Mouse (Mus musculus) liver, embryonic 13.5 days (tissue): Measurements from ENCODE around the gene Zfp131. TPM values are rescaled to one million over a fixed set of nuclear protein-coding genes. Genes with fewer than 3 reads are reported as not detected.

ENCODE experiments used
- ATAC-seq: fragments of 200-750 bp; cut with Nextera tagmentation; 2 replicates; pipeline ENCODE4 v1.8.0; 2017; ENCODE audit warnings: low read depth, mild to moderate bottlenecking, moderate number of reproducible peaks, moderate library complexity
- DNase-seq: peaks from one replicate; pipeline ENCODE4 v3.0.0; 2022
- H3K27ac ChIP-seq: fragments of 300-500 bp; sonication (generic); 2 replicates; pipeline ENCODE4 v1.5.1; 2015; ENCODE audit warnings: moderate library complexity, mild to moderate bottlenecking, inconsistent platforms
- H3K27me3 ChIP-seq: fragments of 300-500 bp; sonication (generic); 2 replicates; pipeline ENCODE4 v1.6.1; 2015; ENCODE audit warnings: mild to moderate bottlenecking, inconsistent platforms
- H3K36me3 ChIP-seq: fragments of 300-500 bp; sonication (generic); 2 replicates; pipeline ENCODE4 v1.6.1; 2015; ENCODE audit warnings: mild to moderate bottlenecking, inconsistent platforms
- H3K4me1 ChIP-seq: fragments of 300-500 bp; sonication (generic); replicated peaks from 2 replicates; pipeline ENCODE4 v1.6.1; 2015; ENCODE audit warnings: inconsistent platforms
- H3K4me2 ChIP-seq: fragments of 300-500 bp; sonication (generic); 2 replicates; pipeline ENCODE4 v1.6.1; 2015; ENCODE audit warnings: inconsistent platforms, mild to moderate bottlenecking, moderate library complexity
- H3K4me3 ChIP-seq: fragments of 300-500 bp; sonication (generic); replicated peaks from 2 replicates; pipeline ENCODE4 v1.5.1; 2015; ENCODE audit warnings: mild to moderate bottlenecking, inconsistent platforms
- H3K9ac ChIP-seq: fragments of 300-500 bp; sonication (generic); 2 replicates; pipeline ENCODE4 v1.6.1; 2015; ENCODE audit warnings: mild to moderate bottlenecking, inconsistent platforms
- H3K9me3 ChIP-seq: fragments of 300-500 bp; sonication (generic); replicated peaks from 2 replicates; pipeline ENCODE4 v1.6.1; 2016; ENCODE audit warnings: inconsistent platforms
- WGBS: fragments of 180-500 bp; shearing (Covaris S2); methylation state at CpG from one replicate; pipeline ENCODE4 v1.1.7; 2015; ENCODE audit not compliant: insufficient replicate concordance; 5-methylcytosine and 5-hydroxymethylcytosine counted together
- polyA plus RNA-seq: library from polyadenylated mRNA; unstranded; fragments of >200 nt; fragmentation: Nextera tagmentation; extraction: Ambion mirVana; gene quantifications from 2 replicates; pipeline ENCODE4 v1.2.1, GENCODE M21; 2015

The Zfp131 gene
- polyA plus RNA-seq, 1 experiment from 2014 or later: 17.3 TPM

- 63% methylated on average over 9 of the region's 9 CpGs for WGBS
- Histone ChIP-seq H3K4me1 (peaks cover 14% of the 10 kb centered on the region), H3K9ac (no peak overlapping the region), H3K27me3 (peaks cover 16% of the 10 kb centered on the region), H3K36me3 (no peaks in the 10 kb centered on the region), H3K9me3 (no peaks in the 10 kb centered on the region), H3K27ac (no peak overlapping the region), H3K4me2 (no peak overlapping the region), H3K4me3 (no peak overlapping the region)
- ATAC-seq (no peak), DNase-seq (no peak)
Measured at GRCm38 (mm10) chr13:119753859-119754634, 36.6 kb downstream of the Zfp131 start.

- H3K36me3 ChIP-seq: no peaks in the 10 kb centered on the region
- no peak for DNase-seq
- H3K4me2 ChIP-seq: no peak overlapping the region
- H3K27me3 ChIP-seq: no peaks in the 10 kb centered on the region
- H3K27ac ChIP-seq: no peak overlapping the region
- ATAC-seq: no peak
- 0 out of 2 replicates have a peak, but pooled peaks cover 3% of the 10 kb centered on the region for H3K9me3 ChIP-seq
- no peak overlapping the region for H3K9ac ChIP-seq
- no peak overlapping the region for H3K4me3 ChIP-seq
- WGBS: 67% methylated on average over 4 of the region's 4 CpGs
- H3K4me1 ChIP-seq: peaks cover 1% of the 10 kb centered on the region
Measured at GRCm38 (mm10) chr13:119746930-119747329, 43.8 kb downstream of the Zfp131 start.

DNA sequence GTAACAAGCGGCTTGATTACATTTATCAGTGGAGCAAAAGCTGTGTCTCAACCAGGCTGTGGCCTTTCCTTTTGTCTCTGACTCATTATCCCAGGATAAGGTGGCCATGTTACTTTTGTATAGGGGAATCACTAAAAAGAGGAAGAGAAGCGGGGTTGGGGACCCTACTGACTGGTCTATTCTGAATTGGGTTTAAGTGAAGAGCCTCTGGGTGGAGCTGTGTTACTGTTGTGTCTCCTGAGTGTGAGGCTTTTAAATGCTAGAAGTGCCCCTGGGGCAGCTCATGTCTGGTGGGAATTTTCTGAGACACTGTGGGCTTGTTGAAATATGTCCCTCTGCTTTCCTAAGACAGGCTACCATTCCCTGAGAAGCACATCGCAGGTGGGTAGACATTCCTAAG lies 47.2 kb downstream of the Zfp131 start:
- Histone ChIP-seq H3K9me3 (0 out of 2 replicates have a peak, but pooled peaks cover 3% of the 10 kb centered on the region), H3K27me3 (no peaks in the 10 kb centered on the region), H3K27ac (no peak overlapping the region), H3K4me3 (no peak overlapping the region), H3K4me2 (no peak overlapping the region), H3K36me3 (no peaks in the 10 kb centered on the region), H3K4me1 (peaks cover 7% of the 10 kb centered on the region), H3K9ac (no peak overlapping the region)
- WGBS: 48% methylated on average over 3 of the region's 3 CpGs
- ATAC-seq (no peak), DNase-seq (no peak)

GRCm38 (mm10) chr13:119742711-119743415 lies 47.8 kb downstream of the Zfp131 start:
- peaks cover 7% of the 10 kb centered on the region for H3K4me1 ChIP-seq
- WGBS: 54% methylated on average over 6 of the region's 6 CpGs
- no peak overlapping the region for H3K9ac ChIP-seq
- H3K9me3 ChIP-seq: no peaks in the 10 kb centered on the region
- H3K27ac ChIP-seq: no peak overlapping the region
- no peak for DNase-seq
- H3K4me2 ChIP-seq: no peak overlapping the region
- H3K4me3 ChIP-seq: no peak overlapping the region
- no peak for ATAC-seq
- H3K27me3 ChIP-seq: no peaks in the 10 kb centered on the region
- H3K36me3 ChIP-seq: no peaks in the 10 kb centered on the region

DNA sequence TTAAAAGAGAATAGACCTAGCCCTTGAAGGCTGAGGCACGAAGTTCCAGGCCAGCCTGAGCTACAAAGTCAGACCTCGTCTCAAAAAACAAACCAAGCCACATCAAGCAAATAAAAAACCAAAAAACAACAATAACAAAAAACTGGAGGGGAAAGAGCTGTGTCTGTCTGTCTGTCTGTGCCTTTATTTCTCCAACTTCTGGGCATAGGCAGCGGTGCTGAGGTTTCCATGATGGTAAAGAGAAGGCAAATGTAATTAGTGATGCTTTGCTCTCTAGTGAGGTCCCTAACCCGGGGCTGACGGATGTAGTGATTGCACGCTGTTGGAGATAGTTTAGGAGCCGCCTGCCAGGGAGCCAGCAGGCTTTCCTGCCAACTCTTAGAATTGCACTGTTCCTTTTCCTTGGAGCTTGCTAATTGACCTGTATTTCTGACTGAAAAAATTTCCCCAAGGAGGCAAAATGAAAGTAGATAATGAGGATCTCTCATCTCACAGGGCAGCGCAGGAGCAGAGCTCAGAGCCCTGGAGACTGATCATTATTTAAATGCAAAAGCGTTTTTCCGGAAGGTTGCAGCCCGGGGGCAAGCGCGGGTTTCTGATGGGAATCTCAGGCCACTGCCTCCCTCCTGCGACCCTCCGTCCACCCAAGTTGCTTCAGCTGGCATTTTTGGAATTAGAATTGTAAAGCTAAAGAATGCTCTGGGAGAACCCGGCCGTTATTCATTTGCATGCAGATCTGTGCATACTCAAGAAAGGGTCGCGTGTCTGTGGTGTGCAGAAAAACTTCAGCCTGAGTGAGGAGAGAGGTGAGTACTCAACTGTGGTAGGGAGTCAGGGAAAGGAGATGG lies 49.1 kb downstream of the Zfp131 start:
- 22% methylated on average over 19 of the region's 19 CpGs for WGBS

GRCm38 (mm10) chr13:119731448-119731847 lies 59.2 kb downstream of the Zfp131 start:
- Histone ChIP-seq H3K36me3 (no peaks in the 10 kb centered on the region), H3K4me2 (no peak overlapping the region), H3K9ac (no peak overlapping the region), H3K4me3 (no peak overlapping the region), H3K9me3 (no peaks in the 10 kb centered on the region), H3K27me3 (no peaks in the 10 kb centered on the region), H3K27ac (no peak overlapping the region), H3K4me1 (no peaks in the 10 kb centered on the region)
- DNase-seq: no peak
- no peak for ATAC-seq
- 67% methylated on average over 6 of the region's 6 CpGs for WGBS

More for the DNA sequence above, 49.1 kb downstream of the Zfp131 start:
- no peaks in the 10 kb centered on the region for H3K36me3 ChIP-seq
- H3K4me3 ChIP-seq: peak overlapping the region; percentile 28
- ATAC-seq: no peak
- peak overlapping the region; percentile 54 for H3K4me2 ChIP-seq
- no peaks in the 10 kb centered on the region for H3K27me3 ChIP-seq
- H3K9ac ChIP-seq: peak overlapping the region; percentile 43; the same call in 1 of the 2 replicates
- H3K4me1 ChIP-seq: peaks cover 7% of the 10 kb centered on the region
- no peak overlapping the region for H3K27ac ChIP-seq
- no peak for DNase-seq
- no peaks in the 10 kb centered on the region for H3K9me3 ChIP-seq

DNA sequence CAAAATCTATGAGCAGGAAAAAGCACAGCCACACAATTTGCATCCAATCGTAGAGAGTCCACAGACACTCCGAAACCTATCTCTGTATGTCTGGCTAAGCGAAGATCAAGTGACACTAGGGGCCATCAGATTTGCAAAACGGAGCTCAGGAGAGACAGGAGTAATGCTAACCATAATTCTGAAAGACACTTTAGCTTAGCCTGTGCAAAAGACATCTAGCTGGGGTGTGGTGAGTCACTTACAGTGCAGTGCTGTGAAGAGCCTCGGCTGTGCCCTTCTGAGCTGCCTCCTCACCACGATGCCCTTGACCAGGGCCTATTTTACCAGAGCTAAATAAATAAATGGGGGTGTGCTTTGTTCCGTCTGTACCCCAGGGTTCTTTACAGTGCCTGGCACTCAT lies 61.3 kb downstream of the Zfp131 start:
- 68% methylated on average over 7 of the region's 7 CpGs for WGBS

DNA sequence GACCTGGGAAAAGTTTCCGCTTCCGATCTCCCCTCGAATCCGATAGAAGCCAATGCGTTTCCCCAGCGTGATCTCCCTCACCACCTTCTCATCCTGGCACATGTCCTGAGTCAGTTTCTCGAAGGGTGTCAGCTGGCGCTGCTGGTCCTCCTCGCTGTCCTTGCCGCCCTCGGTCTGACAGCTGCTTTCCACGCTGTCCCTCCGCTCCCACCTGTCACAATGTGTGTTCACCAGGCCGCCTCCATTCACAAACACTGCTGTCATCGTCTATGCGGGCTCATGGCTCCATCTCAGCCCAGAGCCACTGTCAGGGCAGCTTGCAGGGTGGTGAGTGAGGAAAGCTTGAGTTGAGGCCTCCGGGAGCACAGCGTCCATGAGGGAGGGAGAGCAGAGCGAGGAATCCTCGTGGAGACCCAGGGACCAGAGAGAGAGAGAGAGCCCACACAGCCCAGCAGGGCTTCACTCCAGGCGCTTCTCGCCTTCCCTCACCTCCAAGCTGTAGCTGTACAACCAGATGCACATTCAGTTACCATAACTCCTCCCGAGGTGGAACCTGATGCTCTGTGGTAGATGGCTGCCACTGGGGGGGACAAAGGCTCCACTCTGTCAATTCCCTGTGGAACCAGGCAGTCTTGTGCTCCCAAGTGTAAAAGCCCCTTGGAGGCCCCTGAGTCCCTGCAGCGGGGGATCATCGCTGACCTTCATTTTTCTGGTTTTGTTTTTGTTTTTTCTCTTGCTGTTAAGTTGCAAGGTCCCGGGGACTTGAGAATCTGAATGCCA lies 62.9 kb downstream of the Zfp131 start:
- no peak for DNase-seq
- Histone ChIP-seq H3K36me3 (no peaks in the 10 kb centered on the region), H3K27ac (no peak overlapping the region), H3K4me1 (no peaks in the 10 kb centered on the region), H3K4me2 (no peak overlapping the region), H3K9ac (no peak overlapping the region), H3K4me3 (no peak overlapping the region), H3K9me3 (no peaks in the 10 kb centered on the region), H3K27me3 (no peaks in the 10 kb centered on the region)
- 68% methylated on average over 26 of the region's 26 CpGs for WGBS
- ATAC-seq: no peak

More for the DNA sequence above, 61.3 kb downstream of the Zfp131 start:
- no peak for ATAC-seq
- no peak overlapping the region for H3K4me2 ChIP-seq
- no peaks in the 10 kb centered on the region for H3K4me1 ChIP-seq
- no peak overlapping the region for H3K27ac ChIP-seq
- H3K9ac ChIP-seq: no peak overlapping the region
- no peaks in the 10 kb centered on the region for H3K36me3 ChIP-seq
- H3K27me3 ChIP-seq: no peaks in the 10 kb centered on the region
- H3K4me3 ChIP-seq: no peak overlapping the region
- no peaks in the 10 kb centered on the region for H3K9me3 ChIP-seq
- no peak for DNase-seq

GRCm38 (mm10) chr13:119724541-119724940 lies 66.1 kb downstream of the Zfp131 start:
- no peaks in the 10 kb centered on the region for H3K4me1 ChIP-seq
- no peak overlapping the region for H3K4me3 ChIP-seq
- H3K27ac ChIP-seq: no peak overlapping the region
- H3K9ac ChIP-seq: no peak overlapping the region
- WGBS: 71% methylated on average over 7 of the region's 7 CpGs
- no peak overlapping the region for H3K4me2 ChIP-seq
- H3K9me3 ChIP-seq: no peaks in the 10 kb centered on the region
- DNase-seq (no peak), ATAC-seq (no peak)
- no peaks in the 10 kb centered on the region for H3K36me3 ChIP-seq
- no peaks in the 10 kb centered on the region for H3K27me3 ChIP-seq

GRCm38 (mm10) chr13:119723368-119723767 lies 67.3 kb downstream of the Zfp131 start:
- no peak overlapping the region for H3K27ac ChIP-seq
- H3K27me3 ChIP-seq: no peaks in the 10 kb centered on the region
- DNase-seq (no peak), ATAC-seq (no peak)
- H3K36me3 ChIP-seq: no peaks in the 10 kb centered on the region
- 70% methylated on average over 5 of the region's 5 CpGs for WGBS
- H3K4me1 ChIP-seq: no peaks in the 10 kb centered on the region
- H3K9me3 ChIP-seq: no peaks in the 10 kb centered on the region
- no peak overlapping the region for H3K4me3 ChIP-seq
- no peak overlapping the region for H3K4me2 ChIP-seq
- H3K9ac ChIP-seq: no peak overlapping the region
